Mouse (Mus musculus) C2C12 (cell line): ENCODE data around the gene Shisal2a.

Experiments used
- CEBPB ChIP-seq: IDR thresholded peaks from one replicate; pipeline ENCODE4 v1.6.1; 2011; ENCODE audit warnings: low read depth, mild to moderate bottlenecking, control low read depth, moderate library complexity
- CTCF ChIP-seq: IDR thresholded peaks from one replicate; pipeline ENCODE4 v1.5.1; 2011; ENCODE audit not compliant: control insufficient read depth, insufficient read depth, insufficient read length
- MAX ChIP-seq: IDR thresholded peaks from one replicate; pipeline ENCODE4 v1.6.1; 2011; ENCODE audit warnings: mild to moderate bottlenecking, control low read depth
- MYOD1 ChIP-seq: IDR thresholded peaks from one replicate; pipeline ENCODE4 v1.6.1; 2011; ENCODE audit warnings: low read depth; ENCODE audit not compliant: control insufficient read depth, insufficient read length
- USF1 ChIP-seq: IDR thresholded peaks from one replicate; pipeline ENCODE4 v1.6.1; 2011; ENCODE audit warnings: low read depth, mild to moderate bottlenecking, control low read depth, moderate library complexity

DNA sequence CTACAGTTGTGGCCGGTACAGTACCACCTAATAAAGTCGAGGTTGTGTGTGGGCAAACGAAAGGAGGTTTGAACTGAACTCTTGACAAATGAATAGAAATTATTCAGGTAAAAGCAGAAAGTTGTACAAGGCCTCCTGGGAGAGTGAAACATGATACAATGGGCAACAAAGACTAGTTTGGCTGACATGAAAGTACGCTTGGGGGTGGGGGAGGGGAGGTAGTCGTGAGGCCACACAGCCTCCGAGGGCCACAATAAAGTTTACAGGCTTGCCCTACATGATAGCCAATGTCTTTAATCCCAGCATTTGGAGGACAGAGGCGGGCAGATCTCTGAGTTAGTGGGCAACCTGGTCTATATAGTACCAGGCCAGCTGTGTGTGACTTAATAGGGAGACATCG is 24.5 kb upstream of the Shisal2a start:
- TF ChIP-seq CTCF (no peak), USF1 (no peak), MAX (no peak), MYOD1 (no peak), CEBPB (no peak)
